16 mouse cellular contexts compared by ENCODE assay signal in the genomic region with DNA sequence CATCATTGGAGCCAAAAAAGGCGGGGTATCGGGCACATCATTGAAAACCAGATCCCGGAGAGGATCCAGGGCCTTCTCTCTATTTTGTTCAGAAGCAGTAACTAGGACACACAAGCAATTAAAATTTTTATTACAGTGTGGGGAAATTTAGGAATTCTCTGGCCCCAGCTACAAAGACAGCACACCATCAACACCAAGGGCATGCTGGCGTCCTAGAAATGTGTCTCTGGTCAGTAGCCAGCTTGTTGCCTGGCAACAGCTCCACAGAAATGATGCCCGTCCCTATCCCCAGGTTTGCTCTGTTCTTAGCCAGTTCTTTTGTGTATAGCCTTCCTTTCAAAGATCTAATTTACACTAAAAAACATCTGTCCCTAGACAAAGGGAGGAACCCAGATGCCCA. TPM values are rescaled to one million over a fixed set of nuclear protein-coding genes. Genes with fewer than 3 reads are reported as not detected.
DNase-seq lines count a peak whose midpoint lies in the region; ATAC-seq lines count a peak whose summit lies in the region.
"Had no signal": no experiment of that assay in that cellular context is flagged by ENCODE, and none has a peak within 500 bp of the region (broad histone marks: within the 10 kb centered on the region; RNA-seq: fewer than 3 reads in every experiment).

No protein-coding gene starts in this region.

- no peak overlapping the region for H3K9ac ChIP-seq in forebrain, embryonic 13.5 days
- H3K9ac ChIP-seq in forebrain, embryonic 12.5 days: no peak overlapping the region
- no peak overlapping the region for H3K9ac ChIP-seq in intestine, embryonic 16.5 days (ENCODE audit: low read depth, low read length)
- H3K9ac ChIP-seq: forebrain, embryonic 15.5 days; heart, embryonic 15.5 days; limb, embryonic 13.5 days had no signal

- peak; percentile 8 for DNase-seq in lung, postnatal 14 days
- no peak for DNase-seq in lung, postnatal 36 days
- peak; percentile 72 to 73 for DNase-seq in cerebellum, postnatal 14 days
- peak; percentile 13 for DNase-seq in right cerebral cortex, postnatal 25 days
- DNase-seq in heart, adult 18-20 months: no peak

- H3K4me2 ChIP-seq in forebrain, embryonic 13.5 days: no peak overlapping the region
- no peak overlapping the region for H3K4me2 ChIP-seq in forebrain, embryonic 12.5 days
- no peak overlapping the region for H3K4me2 ChIP-seq in intestine, embryonic 16.5 days (ENCODE audit: low read depth, low read length)
- H3K4me2 ChIP-seq: forebrain, embryonic 15.5 days; heart, embryonic 15.5 days; limb, embryonic 13.5 days had no signal

- H3K4me3 ChIP-seq in forebrain, embryonic 13.5 days: no peak overlapping the region
- H3K4me3 ChIP-seq in forebrain, embryonic 12.5 days (replicated peaks): no peak overlapping the region
- H3K4me3 ChIP-seq in intestine, embryonic 16.5 days (ENCODE audit: low read length): no peak overlapping the region
- H3K4me3 ChIP-seq: forebrain, embryonic 15.5 days; heart, embryonic 15.5 days; limb, embryonic 13.5 days had no signal

- 52% methylated on average over 5 of the region's 5 CpGs for WGBS in forebrain, embryonic 13.5 days
- 62% methylated on average over 5 of the region's 5 CpGs for WGBS in forebrain, embryonic 12.5 days
- WGBS in intestine, embryonic 16.5 days: 73% methylated on average over 5 of the region's 5 CpGs

- H3K36me3 ChIP-seq in forebrain, embryonic 13.5 days (ENCODE audit: poor library complexity, severe bottlenecking): no peaks in the 10 kb centered on the region
- no peaks in the 10 kb centered on the region for H3K36me3 ChIP-seq in forebrain, embryonic 12.5 days (replicated peaks)
- H3K36me3 ChIP-seq in intestine, embryonic 16.5 days (ENCODE audit: control insufficient read depth, insufficient read depth, low read length): no peaks in the 10 kb centered on the region
- H3K36me3 ChIP-seq: forebrain, embryonic 15.5 days; heart, embryonic 15.5 days; limb, embryonic 13.5 days had no signal

- no peak overlapping the region for H3K27ac ChIP-seq in forebrain, embryonic 13.5 days
- no peak overlapping the region for H3K27ac ChIP-seq in forebrain, embryonic 12.5 days
- no peak overlapping the region for H3K27ac ChIP-seq in intestine, embryonic 16.5 days (ENCODE audit: low read length)
- H3K27ac ChIP-seq: forebrain, embryonic 15.5 days; heart, embryonic 15.5 days; kidney, postnatal 0 days; limb, embryonic 13.5 days had no signal

- H3K9me3 ChIP-seq in forebrain, embryonic 13.5 days (replicated peaks): no peaks in the 10 kb centered on the region
- H3K9me3 ChIP-seq in forebrain, embryonic 12.5 days: no peaks in the 10 kb centered on the region
- H3K9me3 ChIP-seq in intestine, embryonic 16.5 days (ENCODE audit: control insufficient read depth, low read length): no peaks in the 10 kb centered on the region
- H3K9me3 ChIP-seq: forebrain, embryonic 15.5 days; heart, embryonic 15.5 days; limb, embryonic 13.5 days had no signal

- ATAC-seq in forebrain, embryonic 13.5 days: peak; percentile 62; the same call in 1 of the 2 replicates
- ATAC-seq in forebrain, embryonic 12.5 days (ENCODE audit: low FRiP score): no peak
- no peak for ATAC-seq in intestine, embryonic 16.5 days
- ATAC-seq: forebrain, embryonic 15.5 days; Patski had no signal

- peaks cover 8% of the 10 kb centered on the region; the same call in 1 of the 2 replicates for H3K4me1 ChIP-seq in forebrain, embryonic 13.5 days
- H3K4me1 ChIP-seq in forebrain, embryonic 12.5 days: peaks cover 8% of the 10 kb centered on the region
- H3K4me1 ChIP-seq in intestine, embryonic 16.5 days (ENCODE audit: control insufficient read depth, insufficient read depth, low read length): no peaks in the 10 kb centered on the region
- H3K4me1 ChIP-seq: limb, embryonic 13.5 days had no signal

- H3K27me3 ChIP-seq in forebrain, embryonic 13.5 days: no peaks in the 10 kb centered on the region
- no peaks in the 10 kb centered on the region for H3K27me3 ChIP-seq in forebrain, embryonic 12.5 days
- no peaks in the 10 kb centered on the region for H3K27me3 ChIP-seq in intestine, embryonic 16.5 days (replicated peaks; ENCODE audit: control insufficient read depth, insufficient read depth, low read length)
- H3K27me3 ChIP-seq: forebrain, embryonic 15.5 days; heart, embryonic 15.5 days; limb, embryonic 13.5 days had no signal

RNA-seq across cellular contexts. Expression of a gene that starts 1.9 kb away (rescaled TPM):
- polyA plus RNA-seq in forebrain, embryonic 13.5 days (2015; fragmentation: Nextera tagmentation; extraction: Ambion mirVana): not detected in 2 replicates
- not detected in 2 replicates for polyA plus RNA-seq in forebrain, embryonic 12.5 days (2016; fragmentation: Nextera tagmentation; extraction: Ambion mirVana)
- not detected in 2 replicates for polyA plus RNA-seq in intestine, embryonic 16.5 days (2015; fragmentation: Nextera tagmentation; extraction: Ambion mirVana)
- total RNA-seq in heart, adult 18-20 months (2021): not detected
- total RNA-seq: common myeloid progenitor, adult 5-6 weeks; megakaryocyte, adult 5-6 weeks had no signal
- polyA plus RNA-seq: forebrain, embryonic 15.5 days; heart, embryonic 15.5 days; kidney, postnatal 0 days; limb, embryonic 13.5 days; Patski; stomach, embryonic 16.5 days had no signal

RNA-seq across cellular contexts. Expression of a gene that starts 38.2 kb away (rescaled TPM):
- 162 and 167 TPM in 2 replicates for polyA plus RNA-seq in forebrain, embryonic 13.5 days (2015; fragmentation: Nextera tagmentation; extraction: Ambion mirVana)
- polyA plus RNA-seq in forebrain, embryonic 12.5 days (2016; fragmentation: Nextera tagmentation; extraction: Ambion mirVana): 150 and 153 TPM in 2 replicates
- 119 and 125 TPM in 2 replicates for polyA plus RNA-seq in intestine, embryonic 16.5 days (2015; fragmentation: Nextera tagmentation; extraction: Ambion mirVana)
- 10 to 100 TPM; 51.9 to 61.4 TPM for total RNA-seq in heart, adult 18-20 months (2021)

RNA-seq across cellular contexts. Expression of a gene that starts 38.3 kb away (rescaled TPM):
- 27.7 and 28.9 TPM in 2 replicates for polyA plus RNA-seq in forebrain, embryonic 13.5 days (2015; fragmentation: Nextera tagmentation; extraction: Ambion mirVana)
- 33.8 and 34.3 TPM in 2 replicates for polyA plus RNA-seq in forebrain, embryonic 12.5 days (2016; fragmentation: Nextera tagmentation; extraction: Ambion mirVana)
- 18.4 and 21.1 TPM in 2 replicates for polyA plus RNA-seq in intestine, embryonic 16.5 days (2015; fragmentation: Nextera tagmentation; extraction: Ambion mirVana)
- total RNA-seq in heart, adult 18-20 months (2021): 10 to 100 TPM; 50.2 to 54.9 TPM

RNA-seq across cellular contexts. Expression of a gene that starts 43.2 kb away (rescaled TPM):
- polyA plus RNA-seq in forebrain, embryonic 13.5 days (2015; fragmentation: Nextera tagmentation; extraction: Ambion mirVana): not detected in 2 replicates
- polyA plus RNA-seq in forebrain, embryonic 12.5 days (2016; fragmentation: Nextera tagmentation; extraction: Ambion mirVana): not detected in 2 replicates
- not detected in 2 replicates for polyA plus RNA-seq in intestine, embryonic 16.5 days (2015; fragmentation: Nextera tagmentation; extraction: Ambion mirVana)
- total RNA-seq in heart, adult 18-20 months (2021): not detected
- total RNA-seq: common myeloid progenitor, adult 5-6 weeks; megakaryocyte, adult 5-6 weeks had no signal
- polyA plus RNA-seq: forebrain, embryonic 15.5 days; heart, embryonic 15.5 days; kidney, postnatal 0 days; limb, embryonic 13.5 days; Patski; stomach, embryonic 16.5 days had no signal

Comparison
In these comparisons a context has a peak if more than half of its experiments do, and no peak if none do; other contexts are left out.
1. DNase-seq: peak in lung, postnatal 14 days (single experiment), cerebellum, postnatal 14 days (2 of 2) and right cerebral cortex, postnatal 25 days (single experiment); none in lung, postnatal 36 days (single experiment) and heart, adult 18-20 months (0 of 2).